Mouse (Mus musculus): Measurements from ENCODE around the gene Slc7a7.
A peak's percentile ranks its signal among the peaks of the same experiment; 100 is the strongest.

DNA sequence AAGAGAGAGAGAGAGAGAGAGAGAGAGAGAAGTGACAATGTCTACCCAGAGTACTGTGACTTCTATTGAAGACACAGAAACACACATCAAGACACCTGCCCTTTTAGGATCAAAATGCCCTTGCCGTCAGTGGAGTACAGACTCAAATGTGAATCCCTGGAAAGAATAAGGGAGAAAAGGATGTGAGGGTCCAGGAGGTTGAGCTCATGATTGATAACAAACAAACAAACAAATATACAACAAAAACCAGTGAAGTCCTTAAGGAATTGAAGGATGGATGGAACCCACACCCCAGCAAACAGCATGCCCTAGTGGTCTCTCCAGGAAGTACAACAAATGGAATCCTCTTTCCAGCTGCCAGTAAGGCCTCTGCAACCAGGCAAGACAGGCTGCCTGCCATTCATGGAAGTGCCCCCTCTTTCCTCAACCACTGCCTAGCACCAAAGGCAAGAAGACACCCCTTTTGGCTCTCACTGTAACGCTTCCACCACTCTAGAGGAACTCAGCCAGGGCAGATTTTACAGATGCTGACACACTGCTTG is 4.9 kb downstream of the Slc7a7 start:
- peak; percentile 65; the same call in 1 of the 2 replicates for TF ChIP-seq CTCF (IDR thresholded peaks at IDR 0.05; ENCODE audit: extremely low read depth, insufficient read length, insufficient replicate concordance, low read depth, low read length)
- TF ChIP-seq POLR2A (IDR thresholded peaks at IDR 0.05; ENCODE audit: low read depth, low read length) = no peak

Measured in small intestine, adult 2 months (tissue).